Mouse (Mus musculus) liver, adult 2 months (tissue): ENCODE measurements at regions not wholly inside any gene's neighbourhood (a gene's known extent, or its start where the extent isn't known, plus 50 kb on each side); places are given as distances from the start of the nearest gene placed in this dataset.

Experiments used
- CTCF ChIP-seq: fragments of 200-500 bp; IDR thresholded peaks from 2 replicates; pipeline ENCODE4 v1.5.1; 2011; ENCODE audit warnings: low read depth, low read length, control low read depth
- POLR2A ChIP-seq: fragments of 200-500 bp; IDR thresholded peaks from 2 replicates; pipeline ENCODE4 v1.6.1; 2011; ENCODE audit warnings: low read length, control low read depth; ENCODE audit not compliant: insufficient read depth; ENCODE audit errors: extremely low read depth

DNA sequence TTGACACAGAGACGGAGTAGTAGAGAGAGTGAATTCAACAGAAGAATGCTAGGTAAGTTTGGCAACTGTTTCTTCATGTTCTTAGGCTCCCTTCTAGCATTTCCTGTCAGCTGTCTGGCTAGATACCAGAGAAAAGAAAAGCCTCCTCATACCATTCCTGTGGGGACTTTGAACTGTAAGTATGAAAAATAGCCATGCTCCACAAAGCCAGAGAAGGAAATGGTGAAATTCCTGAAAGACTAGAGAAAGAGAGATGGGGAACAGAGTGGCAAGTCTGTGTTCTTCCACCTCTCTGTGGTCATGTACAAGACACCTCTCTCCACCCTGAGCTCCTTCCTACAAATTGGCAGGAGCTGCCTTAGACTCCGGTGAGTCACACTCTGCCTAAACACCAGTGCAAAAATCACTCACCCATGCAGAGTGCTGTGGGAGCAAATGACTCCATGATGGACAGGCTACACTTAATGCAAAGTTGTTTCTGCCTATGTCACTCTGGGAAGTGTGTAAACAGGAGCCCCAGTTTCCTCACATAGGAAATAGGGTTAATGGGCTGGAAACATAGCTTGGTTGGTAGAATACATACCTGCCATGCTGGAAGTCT, 131.9 kb downstream of the Ibtk start:
- TF ChIP-seq CTCF (no peak), POLR2A (no peak)
